Mouse (Mus musculus): Measurements from ENCODE around the gene Gucy2d.

DNA sequence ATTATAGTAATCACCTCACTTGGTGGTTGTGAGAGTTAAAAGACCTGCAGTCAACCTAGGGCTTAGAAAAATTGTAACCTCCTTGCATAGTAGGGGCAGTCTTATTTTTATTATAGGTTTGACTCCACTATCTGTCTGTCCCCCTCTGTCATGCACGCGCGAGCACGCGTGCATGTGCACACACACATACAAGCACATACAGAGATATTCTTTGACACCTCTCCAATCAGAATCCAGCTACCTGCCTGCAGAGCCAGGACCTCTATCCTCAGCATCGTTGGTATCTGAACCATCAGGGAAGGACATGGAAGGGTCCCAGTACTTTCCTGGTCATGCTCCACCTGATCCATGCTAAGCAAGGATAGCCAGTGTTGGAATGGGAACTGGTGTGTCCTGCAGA, 50.7 kb downstream of the Gucy2d start:
- TF ChIP-seq CTCF (IDR thresholded peaks at IDR 0.05; ENCODE audit: borderline replicate concordance, extremely low read depth, insufficient read depth, insufficient read length), result no peak
- no peak for TF ChIP-seq POLR2A (IDR thresholded peaks at IDR 0.05; ENCODE audit: borderline replicate concordance, extremely low read depth, insufficient read depth, insufficient read length, poor library complexity, severe bottlenecking)

All from brain, embryonic 14.5 days (tissue).